ENCODE assay signal across 21 mouse cellular contexts in genomic region chr6:129275624-129276203, GRCm38 (mm10). TPM values are rescaled to one million over a fixed set of nuclear protein-coding genes. Genes with fewer than 3 reads are reported as not detected.
A peak's percentile ranks its signal among the peaks of the same experiment; 100 is the strongest.
DNase-seq lines count a peak whose midpoint lies in the region; ATAC-seq and TF ChIP-seq lines count a peak whose summit lies in the region.
"Had no signal": no experiment of that assay in that cellular context is flagged by ENCODE, and none has a peak within 500 bp of the region (broad histone marks: within the 10 kb centered on the region; RNA-seq: fewer than 3 reads in every experiment).

No protein-coding gene starts in this region.

- peaks cover 12% of the 10 kb centered on the region for H3K4me1 ChIP-seq in bone marrow macrophage, adult 2 months (ENCODE audit: control insufficient read depth, insufficient read depth, low read length)
- peaks cover 51% of the 10 kb centered on the region for H3K4me1 ChIP-seq in megakaryocyte, embryonic 14.5 days
- no peaks in the 10 kb centered on the region for H3K4me1 ChIP-seq in hindbrain, embryonic 16.5 days (ENCODE audit: control insufficient read depth, insufficient read depth, low read depth, low read length)
- H3K4me1 ChIP-seq: embryonic facial prominence, embryonic 10.5 days; forebrain, embryonic 13.5 days; midbrain, embryonic 12.5 days; neural tube, embryonic 15.5 days had no signal

- H3K9ac ChIP-seq in hindbrain, embryonic 16.5 days (ENCODE audit: low read depth, low read length) = no peak overlapping the region
- H3K9ac ChIP-seq: forebrain, embryonic 13.5 days; midbrain, embryonic 12.5 days; neural tube, embryonic 15.5 days had no signal

- peaks cover 9% of the 10 kb centered on the region for H3K36me3 ChIP-seq in megakaryocyte, embryonic 14.5 days (replicated peaks; ENCODE audit: low read length)
- no peaks in the 10 kb centered on the region for H3K36me3 ChIP-seq in hindbrain, embryonic 16.5 days (ENCODE audit: control insufficient read depth, insufficient read depth, low read length)
- H3K36me3 ChIP-seq: embryonic facial prominence, embryonic 10.5 days; midbrain, embryonic 12.5 days; neural tube, embryonic 15.5 days had no signal

- no peak overlapping the region for H3K4me3 ChIP-seq in bone marrow macrophage, adult 2 months (ENCODE audit: insufficient read depth, low read length)
- H3K4me3 ChIP-seq in megakaryocyte, embryonic 14.5 days (replicated peaks) = peak overlapping the region; percentile 90
- H3K4me3 ChIP-seq in hindbrain, embryonic 16.5 days (ENCODE audit: low read length) = no peak overlapping the region
- H3K4me3 ChIP-seq: embryonic facial prominence, embryonic 10.5 days; forebrain, embryonic 13.5 days; midbrain, embryonic 12.5 days; neural tube, embryonic 15.5 days had no signal

- WGBS in hindbrain, embryonic 16.5 days = 78% methylated on average over 3 of the region's 3 CpGs

- no peak for ATAC-seq in hindbrain, embryonic 16.5 days
- ATAC-seq: forebrain, embryonic 13.5 days; hindbrain, postnatal 0 days had no signal

- no peak for TF ChIP-seq POLR2A in bone marrow macrophage, adult 2 months (IDR thresholded peaks at IDR 0.05; ENCODE audit: borderline replicate concordance, low read depth, low read length)

- no peaks in the 10 kb centered on the region for H3K27me3 ChIP-seq in megakaryocyte, embryonic 14.5 days (replicated peaks)
- H3K27me3 ChIP-seq in hindbrain, embryonic 16.5 days (replicated peaks; ENCODE audit: control insufficient read depth, insufficient read depth, low read length) = no peaks in the 10 kb centered on the region
- H3K27me3 ChIP-seq: forebrain, embryonic 13.5 days; midbrain, embryonic 12.5 days; neural tube, embryonic 15.5 days had no signal

- no peak for TF ChIP-seq CTCF in bone marrow macrophage, adult 2 months (IDR thresholded peaks at IDR 0.05; ENCODE audit: low read depth, low read length)

- H3K4me2 ChIP-seq in hindbrain, embryonic 16.5 days (ENCODE audit: low read length) = no peak overlapping the region
- H3K4me2 ChIP-seq: forebrain, embryonic 13.5 days; midbrain, embryonic 12.5 days; neural tube, embryonic 15.5 days had no signal

- H3K27ac ChIP-seq in bone marrow macrophage, adult 2 months (ENCODE audit: insufficient read depth, low read depth, low read length) = 0 out of 2 replicates have a peak overlapping the region, but pooled peaks have one; percentile 1
- no peak overlapping the region for H3K27ac ChIP-seq in hindbrain, embryonic 16.5 days (ENCODE audit: low read depth, low read length)
- H3K27ac ChIP-seq: embryonic facial prominence, embryonic 10.5 days; forebrain, embryonic 13.5 days; hindbrain, postnatal 0 days; kidney, postnatal 0 days; midbrain, embryonic 12.5 days; neural tube, embryonic 15.5 days had no signal

- peak; percentile 22 for DNase-seq in thymus, postnatal 14 days
- DNase-seq in thymus, postnatal 36 days = no peak
- no peak for DNase-seq in yolk sac, embryonic 10.5 days (ENCODE audit: low spot score)
- DNase-seq in right cerebral cortex, postnatal 4 days = no peak
- DNase-seq: cerebellum, adult 2 months; gastrocnemius, postnatal 14 days; kidney, adult 18-20 months; lung, adult 2 months had no signal

- H3K9me3 ChIP-seq in megakaryocyte, embryonic 14.5 days = no peaks in the 10 kb centered on the region
- H3K9me3 ChIP-seq in hindbrain, embryonic 16.5 days (ENCODE audit: control insufficient read depth, low read length) = no peaks in the 10 kb centered on the region
- H3K9me3 ChIP-seq: embryonic facial prominence, embryonic 10.5 days; forebrain, embryonic 13.5 days; midbrain, embryonic 12.5 days; neural tube, embryonic 15.5 days had no signal

RNA-seq across cellular contexts. Expression of gene Cd69, which starts 0.5 kb away (rescaled TPM):
- 1.7 and 2.1 TPM in 2 replicates for polyA plus RNA-seq in bone marrow macrophage, adult 2 months (2012; ENCODE audit: insufficient read depth, insufficient read length, missing spikeins)
- polyA plus RNA-seq in megakaryocyte, embryonic 14.5 days (2012; ENCODE audit: insufficient read depth, low replicate concordance) = 1.3 TPM in 1 of 2 replicates, not detected in the other
- 0.09 TPM in 1 of 2 replicates, not detected in the other for polyA plus RNA-seq in hindbrain, embryonic 16.5 days (2015; fragmentation: Nextera tagmentation; extraction: Ambion mirVana)
- polyA plus RNA-seq: embryonic facial prominence, embryonic 10.5 days; forebrain, embryonic 13.5 days; hindbrain, postnatal 0 days; kidney, postnatal 0 days; midbrain, embryonic 12.5 days had no signal

RNA-seq across cellular contexts. Expression of gene 4922502D21Rik, which starts 55.9 kb away (rescaled TPM):
- polyA plus RNA-seq in bone marrow macrophage, adult 2 months (2012; ENCODE audit: insufficient read depth, insufficient read length, missing spikeins) = not detected in 2 replicates
- polyA plus RNA-seq in megakaryocyte, embryonic 14.5 days (2012; ENCODE audit: insufficient read depth, low replicate concordance) = not detected in 2 replicates
- polyA plus RNA-seq in hindbrain, embryonic 16.5 days (2015; fragmentation: Nextera tagmentation; extraction: Ambion mirVana) = not detected in 2 replicates
- polyA plus RNA-seq: cerebellum, adult 2 months; embryonic facial prominence, embryonic 10.5 days; forebrain, embryonic 13.5 days; frontal cortex, adult 2 months; heart, embryonic 16.5 days; hindbrain, postnatal 0 days; kidney, postnatal 0 days; limb, embryonic 14.5 days; lung, adult 2 months; midbrain, embryonic 12.5 days; neural tube, embryonic 15.5 days; stomach, embryonic 16.5 days had no signal
